Mouse (Mus musculus): ENCODE results near the gene Slc9b1.

Slc9b1 gene

GRCm38 (mm10) chr3:135393186-135393585, 45.4 kb downstream of the Slc9b1 start:
- peak; percentile 55 to 63 for DNase-seq

GRCm38 (mm10) chr3:135395085-135395484, 47.3 kb downstream of the Slc9b1 start:
- peak; percentile 15 to 41 for DNase-seq

GRCm38 (mm10) chr3:135396081-135396480, 48.3 kb downstream of the Slc9b1 start:
- peak; percentile 58 to 81 for DNase-seq

DNA sequence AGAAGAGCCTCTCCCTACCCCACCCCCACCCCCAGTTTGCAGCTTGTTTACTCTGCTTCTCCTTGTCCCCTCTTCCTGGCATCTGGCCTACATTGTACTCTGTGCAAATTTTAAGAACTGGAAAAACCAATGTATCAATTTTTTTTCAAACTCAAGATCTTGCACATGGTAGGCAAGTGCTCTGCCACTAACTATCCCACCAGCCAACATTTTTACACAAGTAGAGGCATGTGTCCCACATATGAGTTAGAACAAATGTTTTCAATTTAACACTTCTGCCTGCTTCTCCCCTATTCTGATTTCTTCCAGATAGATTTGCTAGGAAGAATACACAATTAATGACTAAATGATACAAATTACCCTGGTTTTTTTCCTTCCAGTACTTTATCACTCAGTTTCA, 49.3 kb downstream of the Slc9b1 start:
- no peak for DNase-seq

DNA sequence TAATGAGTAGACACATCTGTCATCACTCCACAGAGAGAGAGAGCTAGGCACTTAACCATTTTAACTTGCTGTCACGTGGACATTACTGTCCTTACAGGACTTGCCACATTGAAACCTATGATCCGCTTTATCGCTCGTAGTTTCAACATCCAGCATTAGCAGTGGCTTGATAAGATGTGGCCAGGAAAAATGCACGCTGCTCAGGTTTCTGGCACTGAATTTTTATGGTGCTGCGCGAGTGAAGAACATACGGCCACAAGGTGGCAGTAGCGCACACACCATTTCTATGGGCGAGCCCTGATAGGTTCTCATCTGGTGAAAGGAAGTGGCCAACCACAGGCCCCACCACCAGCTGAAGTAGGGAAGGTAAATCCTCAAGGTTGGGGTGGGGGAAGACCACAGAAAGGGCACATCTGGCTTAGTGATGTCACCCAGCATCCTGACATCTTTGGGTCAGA, 54.4 kb downstream of the Slc9b1 start:
- DNase-seq: peak; percentile 89 to 95

DNA sequence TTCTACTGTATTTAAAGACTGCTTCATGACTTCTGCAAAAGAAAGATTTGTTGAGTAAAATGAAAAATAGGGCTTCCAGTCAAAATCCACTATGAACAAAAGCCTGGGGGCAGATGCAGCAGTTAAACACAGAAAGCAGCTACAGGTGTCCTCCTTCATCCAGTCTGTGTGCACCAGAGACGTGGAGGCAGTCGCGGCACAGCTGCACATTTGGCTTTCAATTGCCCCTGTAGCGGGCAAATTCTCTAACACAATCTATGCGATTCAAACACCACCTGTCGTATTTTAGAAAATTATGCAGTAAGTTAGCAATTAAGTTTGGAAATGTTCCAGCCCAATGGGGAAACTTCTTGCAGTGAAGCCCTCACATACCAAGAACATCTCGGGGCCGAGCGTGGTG, 55.4 kb downstream of the Slc9b1 start:
- no peak for DNase-seq

- DNase-seq: no peak
Measured at GRCm38 (mm10) chr3:135403856-135404255, 56.0 kb downstream of the Slc9b1 start.

DNA sequence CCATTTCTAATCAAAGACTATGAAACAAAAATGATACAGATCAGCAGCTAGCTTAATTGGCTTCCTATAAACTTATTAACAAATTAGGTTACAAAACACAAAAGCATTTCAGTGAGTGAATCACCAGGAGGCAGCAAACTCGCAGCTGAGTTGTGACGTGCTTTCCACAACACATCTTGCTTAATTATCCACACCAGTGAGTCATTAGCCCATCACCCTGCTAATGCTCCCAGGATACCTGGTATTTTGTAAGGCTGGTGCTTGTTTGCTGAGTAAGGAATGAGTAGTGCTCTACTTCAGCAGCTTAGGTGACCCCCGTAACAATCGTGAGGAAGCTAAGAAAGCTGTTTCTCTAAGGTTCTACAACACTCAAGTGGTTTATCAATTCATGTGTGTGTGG, 56.8 kb downstream of the Slc9b1 start:
- DNase-seq: no peak

GRCm38 (mm10) chr3:135407351-135407750, 59.5 kb downstream of the Slc9b1 start:
- DNase-seq: no peak

DNA sequence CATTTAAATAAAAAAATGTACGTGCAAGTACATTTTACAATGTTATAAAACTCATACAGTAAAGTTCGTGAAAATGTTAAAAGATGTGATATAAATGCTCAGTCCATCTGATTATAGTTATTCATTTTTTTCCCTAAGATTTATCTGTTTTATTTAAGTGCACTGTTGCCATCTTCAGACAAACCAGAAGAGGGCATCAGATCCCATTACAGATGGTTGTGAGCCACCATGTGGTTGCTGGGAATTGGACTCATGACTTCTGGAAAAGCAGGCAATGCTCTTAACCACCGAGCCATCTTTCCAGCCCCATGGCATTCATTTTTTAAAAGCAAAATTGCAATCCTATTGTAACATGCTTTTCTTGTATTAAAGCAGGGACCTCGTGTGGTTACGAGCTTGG, 61.4 kb downstream of the Slc9b1 start:
- no peak for DNase-seq

DNA sequence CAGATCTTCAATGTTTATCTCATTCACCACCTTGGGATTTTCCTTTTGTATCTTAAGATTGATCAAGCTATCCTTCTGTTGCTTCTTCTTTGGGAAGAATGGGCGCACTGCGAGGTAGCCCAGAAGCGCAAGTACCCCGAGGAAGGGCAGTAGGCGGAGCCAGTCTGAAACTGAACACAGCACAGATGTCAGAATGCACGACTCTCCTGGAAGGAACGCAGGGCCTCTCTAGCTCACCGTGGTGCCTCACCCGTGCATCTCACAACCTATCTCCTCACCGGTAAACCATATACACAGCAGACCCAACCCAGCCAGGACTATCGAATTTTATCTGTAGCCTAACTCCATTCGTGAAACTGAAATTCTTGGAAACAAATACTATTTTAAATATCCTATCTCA, 63.2 kb downstream of the Slc9b1 start:
- no peak for DNase-seq

GRCm38 (mm10) chr3:135411824-135412223, 64.0 kb downstream of the Slc9b1 start:
- DNase-seq: no peak

DNA sequence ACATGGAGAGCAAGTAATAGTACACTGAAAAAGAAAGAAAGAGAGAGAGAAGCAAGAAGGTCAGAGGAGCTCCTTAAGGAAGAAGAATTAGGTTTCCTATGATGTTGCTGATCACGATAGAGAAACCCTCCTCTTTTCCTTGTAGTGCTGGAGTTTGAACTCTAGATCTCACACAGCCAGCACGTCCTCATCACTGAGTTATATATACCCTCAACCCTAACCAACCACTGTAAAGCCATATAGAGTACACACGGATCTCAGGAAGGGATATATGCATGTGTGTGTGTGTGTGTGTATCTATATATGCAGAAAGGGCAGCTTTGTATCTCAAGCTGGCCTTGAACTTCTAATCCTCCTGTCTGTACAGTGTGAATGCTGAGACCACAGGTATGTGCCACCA, 69.4 kb downstream of the Slc9b1 start:
- DNase-seq: no peak

DNA sequence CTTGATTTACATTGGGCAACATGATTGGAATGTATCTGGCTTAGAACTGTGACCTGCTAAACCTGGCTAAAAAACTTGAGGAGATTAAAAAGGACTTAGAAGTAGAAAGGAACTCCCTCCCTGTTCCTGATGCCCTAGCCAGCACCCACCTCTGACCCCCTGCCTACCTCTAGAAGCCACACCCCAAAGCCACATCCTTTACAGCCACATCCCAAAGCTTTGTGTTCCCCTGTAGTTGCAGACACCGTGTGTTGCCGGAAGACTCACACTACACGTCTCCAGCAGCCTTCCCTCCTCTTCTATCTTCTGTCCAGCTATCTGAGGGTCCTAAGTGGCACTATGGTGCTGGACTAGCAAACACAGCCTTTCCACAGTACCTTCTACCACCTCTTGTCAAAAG, 70.0 kb downstream of the Slc9b1 start:
- DNase-seq: no peak

- DNase-seq: no peak
Measured at GRCm38 (mm10) chr3:135420542-135421309, 72.9 kb downstream of the Slc9b1 start.

DNA sequence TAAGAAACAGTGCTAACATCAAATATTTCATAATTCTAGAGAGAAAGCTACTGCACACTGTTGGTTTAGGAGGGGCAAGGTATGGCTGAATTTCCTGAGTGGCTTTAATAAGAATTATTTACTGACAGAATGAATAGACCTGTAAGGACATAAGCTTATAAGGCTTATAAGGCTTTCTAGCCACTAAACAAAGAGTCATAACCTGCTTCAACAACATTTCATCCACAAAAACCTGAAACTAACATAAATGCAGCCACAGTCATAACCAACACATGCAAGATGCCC, 73.4 kb downstream of the Slc9b1 start:
- DNase-seq: no peak

DNA sequence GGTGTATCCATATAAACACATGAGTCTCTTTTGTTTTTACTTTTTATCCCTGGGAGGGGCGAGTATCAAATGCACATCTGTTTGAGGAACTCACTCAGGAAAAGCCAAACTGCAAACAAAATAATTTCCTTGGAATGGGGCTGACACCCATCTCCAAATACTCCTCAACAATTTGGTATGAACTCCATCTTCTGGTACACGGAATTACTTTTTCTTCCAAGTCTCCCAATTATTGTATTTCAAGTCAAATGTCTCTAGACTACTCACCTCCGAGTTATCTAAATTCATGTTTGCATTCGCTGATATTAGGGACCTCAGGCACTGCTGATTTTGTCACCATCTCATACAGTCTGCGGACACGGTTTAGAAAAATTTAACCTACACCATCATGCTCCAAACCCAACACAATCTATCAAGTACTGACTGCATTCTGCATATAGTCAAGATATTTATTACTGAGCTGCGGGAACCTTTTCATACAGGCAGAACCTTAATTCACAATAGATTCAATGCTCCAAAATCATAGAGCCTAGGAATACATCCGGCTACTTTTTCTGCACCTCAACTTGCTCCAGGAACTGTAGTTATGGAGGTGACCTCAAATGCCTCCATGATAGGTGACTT, 74.5 kb downstream of the Slc9b1 start:
- DNase-seq: no peak

- peak; percentile 78 to 93 for DNase-seq
Measured at GRCm38 (mm10) chr3:135422856-135423607, 75.2 kb downstream of the Slc9b1 start.

- peak; percentile 40 to 73 for DNase-seq
Measured at GRCm38 (mm10) chr3:135423608-135424212, 75.9 kb downstream of the Slc9b1 start, which contains the start of gene Cisd2. TSS of gene Cisd2 (minus strand) at chr3:135423925.

- no peak for DNase-seq
Measured at GRCm38 (mm10) chr3:135436901-135437616, 89.2 kb downstream of the Slc9b1 start.

DNA sequence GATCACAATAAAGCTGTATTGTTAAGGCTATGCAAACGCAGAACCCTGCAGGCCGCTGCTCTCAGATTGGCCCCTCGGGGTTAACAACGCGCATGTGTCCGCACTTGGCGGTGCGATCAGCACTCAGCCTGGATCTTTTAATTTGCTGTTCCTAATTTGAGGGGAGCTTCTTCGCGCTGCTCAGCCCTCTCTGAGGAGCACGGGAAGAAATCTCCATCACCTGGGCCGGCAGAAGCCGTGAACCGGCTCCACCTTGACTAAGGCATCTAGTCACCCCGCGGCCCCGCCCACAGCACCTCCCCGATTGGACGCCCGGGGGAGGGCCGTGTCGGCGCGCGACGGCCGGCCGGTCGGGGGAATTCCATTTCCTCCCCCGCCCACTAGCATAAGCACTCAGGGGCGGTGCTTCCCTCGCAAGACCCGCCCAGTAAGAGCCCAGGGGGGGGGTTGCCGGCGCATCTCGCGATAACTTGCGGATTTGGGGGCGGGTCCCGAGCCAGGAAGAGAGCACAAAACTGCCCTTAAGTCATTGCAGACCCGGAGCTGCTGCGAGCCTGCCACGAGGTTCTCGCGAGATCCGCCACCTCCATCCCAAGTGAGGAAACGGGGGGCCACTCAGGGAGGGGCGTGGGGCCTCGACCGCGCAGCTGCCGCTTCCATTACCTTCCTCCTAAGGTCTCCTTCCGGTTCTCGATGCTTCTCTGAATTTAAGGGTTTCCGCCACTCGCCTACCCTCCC, 90.1 kb downstream of the Slc9b1 start, which contains the start of gene Ube2d3:
Gene Ube2d3, plus strand, starts transcription at position 392 of the 738 bp plus-strand sequence.
- DNase-seq: peak; percentile 99 to 100

DNA sequence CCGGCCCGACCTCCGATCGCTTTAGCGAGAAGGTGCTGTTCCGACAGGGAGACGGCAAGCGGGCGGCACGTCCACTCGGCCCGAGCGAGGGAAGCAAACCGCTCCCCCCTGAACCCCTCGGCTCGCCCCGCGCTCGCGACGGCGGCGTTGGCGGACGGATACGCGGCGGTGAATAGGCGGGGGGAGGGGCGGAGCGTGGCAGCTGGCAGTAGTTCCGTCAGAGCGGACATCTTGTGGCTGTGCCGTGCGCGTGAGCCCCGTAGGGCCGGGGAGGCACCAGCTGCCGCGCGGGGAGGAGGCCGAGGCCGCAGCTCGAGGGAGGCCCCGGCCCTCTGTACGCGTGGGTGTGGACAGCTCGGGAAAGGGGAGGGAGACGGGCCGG, 90.7 kb downstream of the Slc9b1 start:
- DNase-seq: peak; percentile 93 to 95

Measured in kidney, postnatal 25 days (tissue).